Mouse (Mus musculus): ENCODE measurements around the gene Mrps23.

Gene Mrps23

DNA sequence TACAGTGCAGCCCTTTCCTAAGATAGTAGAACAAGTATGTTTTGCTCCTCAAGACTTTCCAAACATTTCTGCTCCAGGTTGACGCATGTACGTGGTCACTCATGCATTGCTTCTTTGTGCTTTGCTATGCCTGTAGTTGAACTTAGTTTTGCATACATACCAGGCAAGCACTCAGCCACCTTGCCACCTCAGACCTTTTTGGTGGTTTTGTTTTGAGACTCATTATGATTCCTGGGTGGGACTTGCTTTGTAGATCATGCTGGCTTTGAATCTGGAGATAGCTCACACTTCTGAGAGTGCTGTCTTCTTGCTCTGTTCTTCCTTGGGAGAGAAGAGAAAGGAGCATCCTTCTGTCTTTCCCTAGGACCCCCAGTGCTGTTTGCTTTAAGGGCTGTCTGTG lies 3.5 kb downstream of the Mrps23 start:
- DNase-seq (ENCODE audit: extremely low spot score, low read depth, low spot score), result no peak

DNA sequence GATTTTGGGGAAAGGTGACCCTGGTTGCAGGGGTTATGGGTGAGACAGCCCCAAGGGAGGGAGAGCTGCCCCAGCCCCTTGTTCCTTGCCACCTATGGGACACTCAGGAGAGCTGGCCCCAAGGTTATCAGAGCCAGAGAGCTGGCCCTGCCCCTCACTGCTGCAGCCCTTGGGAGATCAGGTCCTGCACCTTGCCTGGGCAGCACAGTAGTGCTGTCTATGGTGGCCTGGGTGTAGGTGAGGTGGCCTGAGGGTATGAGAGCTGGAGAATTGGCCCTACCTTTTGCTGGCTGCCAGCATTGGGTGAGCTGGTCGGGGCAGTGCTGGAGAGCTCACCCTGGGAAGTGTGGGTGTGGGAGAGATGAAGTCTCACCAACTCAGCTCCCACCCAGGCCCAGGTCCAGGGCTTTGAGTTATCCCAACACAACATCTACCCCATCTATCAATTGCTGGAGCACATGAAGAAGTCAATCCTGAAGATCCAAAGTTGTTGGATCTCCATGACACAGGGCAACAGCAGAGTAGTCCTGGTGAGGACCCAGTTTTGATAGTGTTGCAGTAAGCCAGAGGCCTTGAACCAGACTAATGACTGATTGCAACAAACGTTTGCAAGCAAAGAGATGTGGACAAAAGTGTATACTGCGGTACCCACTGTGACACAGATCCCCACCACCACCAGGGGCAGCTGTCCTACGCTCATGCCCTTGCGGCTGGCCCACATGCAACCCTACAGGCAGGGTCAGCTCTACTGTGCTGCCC lies 7.8 kb downstream of the Mrps23 start:
- DNase-seq (ENCODE audit: extremely low spot score, low read depth, low spot score), result no peak

DNA sequence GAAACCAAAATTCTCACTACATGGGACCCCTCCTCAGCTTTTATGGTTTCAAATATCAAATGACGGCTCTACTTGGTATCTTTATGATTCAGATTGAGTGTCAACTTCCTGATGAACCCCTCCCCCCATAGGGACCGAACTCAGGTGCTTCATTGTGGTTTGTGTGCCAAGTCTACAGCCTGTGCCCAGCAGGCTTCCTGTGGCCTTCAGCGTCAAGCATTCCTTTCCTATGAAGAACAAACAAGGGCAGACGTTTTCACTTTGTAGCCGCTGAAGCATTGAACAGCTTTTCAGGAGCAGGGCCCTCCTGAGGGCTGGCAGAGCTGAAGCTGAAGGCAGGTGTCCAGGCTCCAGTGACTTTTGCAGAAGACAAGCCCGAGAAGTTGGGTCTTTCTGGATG lies 9.6 kb downstream of the Mrps23 start:
- DNase-seq (ENCODE audit: extremely low spot score, low read depth, low spot score), result no peak

DNA sequence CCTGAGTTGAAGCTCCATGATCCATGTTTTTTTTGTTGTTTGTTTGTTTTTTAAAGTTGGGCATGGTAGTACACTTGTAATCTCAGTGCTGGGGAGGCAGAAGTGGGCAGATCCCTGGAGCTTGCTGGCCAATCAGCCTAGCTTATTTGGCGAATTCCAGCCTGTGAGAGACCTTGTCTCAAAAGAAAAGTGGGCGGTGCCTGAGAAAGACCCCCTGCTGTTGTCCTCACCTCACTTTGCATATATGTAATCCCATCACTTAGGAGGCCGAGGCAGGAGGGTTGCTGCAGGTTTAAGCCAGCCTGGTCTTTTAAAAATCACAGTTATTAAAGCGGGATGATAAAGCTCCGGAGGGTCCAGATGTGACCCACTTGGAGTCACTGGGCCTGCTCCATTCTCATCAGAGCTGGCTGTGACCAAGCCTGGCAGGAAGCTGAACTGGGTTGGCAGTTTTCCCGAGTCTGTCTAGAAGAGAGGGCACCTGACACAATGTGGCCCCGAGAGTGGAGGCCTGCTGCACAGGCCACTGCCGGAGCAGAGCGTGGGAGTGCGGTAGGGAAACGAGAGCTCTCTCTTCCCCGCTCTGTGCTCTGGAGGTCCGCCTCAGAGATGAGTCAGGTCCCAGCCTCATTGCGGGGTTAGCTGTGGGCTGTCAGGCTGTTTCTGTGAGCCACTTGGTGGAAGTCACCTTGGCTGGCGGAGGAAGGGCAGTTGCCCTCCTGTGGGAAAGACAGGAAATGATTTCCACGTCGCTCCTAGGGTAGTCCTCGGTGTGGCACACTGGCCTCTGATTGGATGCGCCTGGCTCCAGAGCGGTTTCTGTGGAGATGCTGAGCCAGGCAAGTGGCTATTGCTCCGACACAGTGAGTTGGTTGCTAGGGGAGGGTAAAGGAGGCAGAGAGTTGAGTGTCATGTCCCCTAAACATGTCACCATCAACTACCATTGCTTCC lies 11.0 kb downstream of the Mrps23 start:
- DNase-seq (ENCODE audit: extremely low spot score, low read depth, low spot score), result no peak

DNA sequence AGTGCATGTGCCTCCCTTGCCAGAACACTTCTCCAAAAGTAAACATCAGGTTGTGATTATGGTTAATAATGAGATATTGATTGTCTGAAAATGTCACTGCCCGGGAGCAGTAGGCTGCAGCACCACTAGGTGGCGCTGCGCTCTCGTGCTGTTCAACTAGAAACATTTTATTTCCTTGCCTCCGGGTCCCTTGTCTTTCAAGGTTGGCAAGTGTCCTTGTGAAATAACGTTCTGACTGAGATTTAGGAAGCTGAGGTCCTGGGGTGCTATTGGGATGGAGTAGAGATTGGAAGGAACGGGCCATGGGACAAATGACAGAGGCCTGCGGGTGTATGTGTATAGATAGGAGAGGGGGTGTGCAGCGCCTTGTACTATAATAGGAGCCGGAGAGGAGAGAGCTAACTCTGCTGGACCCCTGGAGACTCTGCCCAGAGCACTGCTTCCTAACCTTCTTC lies 12.1 kb downstream of the Mrps23 start:
- peak; percentile 80 for DNase-seq (ENCODE audit: extremely low spot score, low read depth, low spot score)

DNA sequence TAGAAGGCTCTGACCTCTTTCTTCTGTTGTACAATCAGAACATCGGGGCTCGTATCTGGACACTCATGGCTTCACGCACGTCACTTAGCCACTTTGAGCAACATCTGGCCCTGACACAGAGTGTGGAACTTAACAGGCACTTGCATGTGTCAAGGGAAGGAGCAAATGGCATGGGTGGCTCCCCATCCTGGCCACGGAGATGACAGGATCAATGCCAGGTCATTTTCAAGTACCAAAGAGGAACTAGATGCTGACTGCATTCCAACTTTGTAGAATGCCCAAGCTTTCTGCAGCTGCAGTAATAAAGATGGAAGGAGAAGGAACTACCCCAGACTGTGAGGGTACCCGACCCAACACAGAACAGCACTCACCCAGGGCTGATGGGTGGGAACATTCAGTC lies 14.0 kb downstream of the Mrps23 start:
- no peak for DNase-seq (ENCODE audit: extremely low spot score, low read depth, low spot score)

DNA sequence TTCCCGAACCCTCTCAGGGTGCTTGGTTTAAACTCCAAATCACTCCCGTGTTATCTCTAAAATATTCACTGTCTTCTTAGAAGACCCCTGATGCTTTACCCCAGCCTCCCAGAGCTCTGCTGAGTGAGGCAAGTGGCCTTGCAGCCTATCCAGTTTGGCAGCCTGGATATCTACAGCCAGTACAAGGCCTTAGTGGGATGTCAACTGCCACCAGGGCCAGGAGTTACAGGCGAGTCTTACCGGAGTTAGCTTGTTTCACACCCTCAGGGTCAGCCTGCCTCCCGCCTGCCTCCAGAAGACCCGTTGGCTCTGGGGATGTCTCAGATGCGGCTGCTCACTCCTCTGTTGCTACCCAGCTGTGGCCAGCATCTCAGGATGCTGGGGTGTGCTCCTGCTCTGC lies 14.4 kb downstream of the Mrps23 start:
- no peak for DNase-seq (ENCODE audit: extremely low spot score, low read depth, low spot score)

DNA sequence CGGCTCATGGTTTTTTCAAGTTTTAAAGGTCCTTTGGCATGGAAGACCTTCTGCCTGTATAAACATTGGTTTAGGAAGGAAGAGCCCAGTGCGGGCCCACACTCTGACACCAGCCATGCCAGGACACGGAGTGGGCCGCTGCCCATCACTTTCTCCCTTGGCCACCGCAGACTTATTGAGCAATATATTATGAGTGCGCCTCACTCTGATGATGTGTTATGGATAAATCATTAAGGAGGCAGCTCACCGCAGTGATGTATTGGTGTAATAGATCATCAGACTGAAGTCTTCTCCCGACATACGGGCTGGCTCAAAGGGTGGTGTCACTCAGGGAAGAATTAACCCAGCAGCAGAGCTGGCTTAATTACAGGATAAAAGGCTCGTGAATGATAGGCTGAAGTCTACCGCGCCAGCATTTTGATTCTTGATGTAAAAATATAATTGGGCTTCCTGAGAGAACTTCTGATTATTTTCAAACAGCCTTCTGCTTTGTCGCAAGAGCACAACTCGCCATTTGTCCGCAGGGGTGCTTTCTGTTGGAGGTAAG lies 17.8 kb downstream of the Mrps23 start:
- no peak for DNase-seq (ENCODE audit: extremely low spot score, low read depth, low spot score)

DNA sequence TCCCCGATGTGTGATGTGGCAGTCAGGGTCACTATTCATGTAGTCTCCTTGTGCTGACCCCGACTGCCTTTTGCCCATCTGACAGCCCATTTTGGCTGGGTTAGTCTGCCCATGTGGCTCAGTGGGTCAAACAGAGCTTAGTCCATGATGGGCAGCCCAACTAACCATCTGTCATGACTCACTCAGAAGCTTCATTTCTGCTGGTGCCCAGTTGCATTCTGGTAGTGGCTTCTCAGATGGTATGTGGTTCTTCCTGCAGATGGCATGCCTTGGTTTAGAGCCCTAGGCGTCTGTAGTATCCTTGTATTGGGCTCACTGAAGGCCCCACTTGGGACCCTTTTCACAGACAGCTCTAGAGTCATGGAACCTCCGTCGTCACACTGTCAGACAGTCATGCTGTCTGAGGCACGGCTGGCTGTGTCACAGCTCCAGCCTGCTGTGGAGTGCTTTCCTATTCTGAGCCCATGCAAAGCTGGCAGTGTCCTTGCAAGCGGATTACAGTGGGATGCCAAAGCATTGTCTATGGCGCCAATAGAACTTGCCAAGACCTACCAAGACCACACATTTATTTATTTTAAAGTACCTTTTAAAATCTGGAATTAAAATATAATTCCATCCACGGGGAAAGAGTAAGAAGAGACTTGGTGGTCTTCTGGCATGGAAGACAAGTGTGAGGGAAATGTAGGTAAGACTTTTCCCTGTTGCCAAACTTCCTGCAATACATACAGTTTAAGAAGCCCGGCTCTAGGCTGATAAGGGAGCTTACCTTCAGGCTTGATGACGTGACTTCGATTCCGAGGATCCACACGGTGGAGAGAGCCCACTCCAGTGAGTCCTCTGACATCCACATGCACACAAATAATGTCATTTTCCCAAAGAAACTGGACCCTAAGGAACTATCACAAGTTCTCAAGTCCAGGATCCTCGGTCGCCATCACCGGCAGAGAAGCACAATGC lies 23.1 kb downstream of the Mrps23 start:
- no peak for DNase-seq (ENCODE audit: extremely low spot score, low read depth, low spot score)

DNA sequence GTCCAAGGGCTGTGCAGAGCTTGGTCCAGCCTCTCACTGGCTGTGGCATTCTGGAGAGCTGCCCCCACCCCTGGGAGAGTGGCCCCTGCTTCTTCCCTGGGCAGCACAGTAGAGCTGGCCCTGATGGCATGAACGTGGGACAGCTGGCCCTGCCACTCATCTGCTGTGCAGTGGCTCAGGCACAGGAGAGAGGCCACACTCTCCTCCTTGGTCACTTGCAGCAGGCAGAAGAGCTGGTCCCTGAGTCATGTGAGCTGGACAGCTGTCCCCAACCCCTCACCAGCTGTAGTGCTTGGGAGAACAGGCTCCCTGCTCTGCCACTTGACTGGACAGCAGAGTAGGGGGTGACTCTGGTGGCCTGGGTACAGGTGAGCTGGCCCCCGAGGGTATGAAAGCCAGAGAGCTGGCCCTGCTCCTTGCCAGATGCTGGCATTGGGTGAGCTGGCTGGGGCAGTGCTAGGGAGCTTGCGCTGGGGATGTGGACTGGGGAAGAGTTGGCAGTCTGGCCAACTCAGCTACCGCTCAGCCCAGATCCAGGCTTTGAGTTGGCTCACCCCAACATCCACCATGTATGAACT lies 27.1 kb downstream of the Mrps23 start:
- DNase-seq (ENCODE audit: extremely low spot score, low read depth, low spot score), result no peak

DNA sequence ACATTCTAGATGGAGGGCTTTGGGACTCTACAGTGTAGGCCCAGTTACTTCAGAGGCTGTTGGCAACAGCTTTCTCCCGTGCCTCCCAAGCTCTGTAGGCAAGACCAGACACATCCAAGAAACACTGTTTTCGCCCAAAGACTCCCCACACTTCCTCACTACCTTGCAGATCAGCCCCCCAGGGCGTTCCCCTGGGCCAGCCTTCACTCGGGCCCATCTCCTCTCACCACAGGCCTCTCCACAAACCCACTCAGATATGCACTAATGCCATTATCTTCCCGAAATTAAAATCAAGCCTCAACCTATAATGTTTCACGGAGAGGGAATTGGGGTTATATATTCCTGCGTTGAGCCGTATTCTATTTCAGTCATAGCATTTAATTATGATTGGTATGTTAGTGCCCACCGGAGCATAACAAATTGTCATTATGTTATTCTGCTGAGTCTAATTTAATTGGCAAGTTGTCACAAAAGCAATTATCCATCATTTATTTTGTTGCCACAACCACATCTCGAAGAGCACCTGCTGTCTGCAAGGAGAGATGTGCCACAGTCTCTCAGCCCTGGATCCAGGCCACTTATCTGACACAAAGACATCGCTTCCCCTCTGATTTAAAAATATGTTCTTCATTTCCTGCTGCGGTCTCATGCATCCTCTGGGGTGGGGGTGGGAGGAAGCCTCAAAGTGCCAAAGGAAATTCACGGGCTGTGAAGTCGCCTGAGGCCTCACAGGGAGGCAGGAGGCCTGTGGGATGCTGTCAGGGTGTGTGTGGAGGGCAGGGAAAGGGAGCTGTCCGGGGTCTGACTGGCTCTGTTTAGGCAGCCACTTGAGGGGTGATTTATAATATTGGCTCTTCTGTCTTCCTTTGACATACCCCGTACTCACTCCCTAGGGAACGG lies 29.6 kb downstream of the Mrps23 start:
- DNase-seq (ENCODE audit: extremely low spot score, low read depth, low spot score), result no peak

DNA sequence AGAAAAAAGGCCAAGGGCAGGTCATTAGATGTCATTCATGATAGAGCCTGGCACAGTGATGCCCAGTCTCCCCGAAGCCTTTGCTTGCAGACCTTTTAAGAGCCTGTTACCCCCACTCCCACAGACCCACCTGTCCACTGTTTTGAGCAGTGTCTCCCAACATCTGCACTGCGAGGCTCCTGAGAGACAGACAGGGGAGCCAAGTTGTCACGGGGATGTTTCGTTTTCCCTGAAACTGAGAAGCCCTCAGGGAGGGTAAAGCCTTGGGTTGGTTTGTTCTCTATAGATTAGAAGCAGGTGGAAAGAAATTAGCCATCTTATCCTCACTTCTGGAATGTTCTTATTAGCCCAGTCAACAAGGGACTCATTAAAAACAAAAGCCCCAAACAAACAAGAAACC lies 30.6 kb downstream of the Mrps23 start:
- DNase-seq (ENCODE audit: extremely low spot score, low read depth, low spot score), result no peak

DNA sequence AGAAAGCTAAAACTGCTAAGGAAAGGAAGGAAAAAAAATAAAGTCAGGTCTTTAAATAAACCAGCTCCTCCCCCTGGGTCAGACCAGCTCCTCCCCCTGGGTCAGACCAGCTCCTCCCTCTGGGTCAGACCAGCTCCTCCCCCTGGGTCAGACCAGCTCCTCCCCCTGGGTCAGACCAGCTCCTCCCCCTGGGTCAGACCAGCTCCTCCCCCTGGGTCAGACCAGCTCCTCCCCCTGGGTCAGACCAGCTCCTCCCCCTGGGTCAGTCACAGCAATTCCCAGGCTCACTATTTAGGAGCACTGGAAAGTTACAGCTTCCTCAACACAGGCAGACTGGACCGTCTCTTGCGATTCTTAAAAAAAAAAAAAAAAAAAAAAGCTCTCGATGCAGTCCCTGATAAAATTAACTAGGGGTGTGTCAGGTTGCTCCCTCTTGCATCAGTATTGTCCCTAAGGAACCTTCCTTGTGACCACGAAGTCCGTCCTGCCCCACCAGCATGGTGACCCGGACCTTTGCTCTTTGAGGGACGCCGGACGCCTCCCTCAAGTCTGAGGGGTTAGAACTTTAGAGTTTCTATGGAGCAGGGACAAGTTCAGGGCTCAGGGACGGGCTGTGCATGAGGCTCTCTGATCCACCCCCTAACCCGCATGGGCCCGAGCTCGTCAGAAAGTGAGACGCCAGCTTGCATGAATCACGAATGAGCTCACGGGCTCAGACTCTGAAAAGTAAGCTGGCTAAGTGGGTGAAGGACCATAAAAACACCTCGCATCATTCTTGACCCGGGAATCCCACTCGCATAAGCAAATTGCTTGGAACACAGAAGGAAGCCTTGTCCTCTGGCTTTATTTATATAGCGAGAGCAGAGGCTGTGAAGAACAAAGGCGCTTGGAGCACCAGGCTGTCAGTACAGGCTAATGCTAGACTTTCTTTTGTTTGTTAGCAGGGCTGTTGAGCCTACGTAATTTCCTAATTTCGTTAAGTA lies 31.3 kb downstream of the Mrps23 start:
- DNase-seq (ENCODE audit: extremely low spot score, low read depth, low spot score), result no peak

DNA sequence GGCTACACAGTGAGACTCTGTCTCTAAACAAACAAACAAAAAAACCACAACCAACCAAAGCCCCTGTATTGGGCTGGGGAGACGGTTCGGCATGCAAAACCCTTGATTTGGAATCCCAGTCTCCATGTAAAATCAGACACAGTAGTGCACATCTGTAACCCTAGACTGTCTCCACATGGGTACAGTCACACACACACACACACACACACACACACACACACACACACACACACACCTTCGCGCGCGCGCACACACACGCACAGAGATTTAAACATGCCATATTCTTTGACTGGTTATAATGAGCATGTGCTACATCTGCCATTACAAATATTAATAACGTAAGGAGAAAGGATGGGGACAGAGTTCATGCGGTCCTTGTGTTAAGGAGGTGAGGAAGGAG lies 36.1 kb downstream of the Mrps23 start:
- no peak for DNase-seq (ENCODE audit: extremely low spot score, low read depth, low spot score)

DNA sequence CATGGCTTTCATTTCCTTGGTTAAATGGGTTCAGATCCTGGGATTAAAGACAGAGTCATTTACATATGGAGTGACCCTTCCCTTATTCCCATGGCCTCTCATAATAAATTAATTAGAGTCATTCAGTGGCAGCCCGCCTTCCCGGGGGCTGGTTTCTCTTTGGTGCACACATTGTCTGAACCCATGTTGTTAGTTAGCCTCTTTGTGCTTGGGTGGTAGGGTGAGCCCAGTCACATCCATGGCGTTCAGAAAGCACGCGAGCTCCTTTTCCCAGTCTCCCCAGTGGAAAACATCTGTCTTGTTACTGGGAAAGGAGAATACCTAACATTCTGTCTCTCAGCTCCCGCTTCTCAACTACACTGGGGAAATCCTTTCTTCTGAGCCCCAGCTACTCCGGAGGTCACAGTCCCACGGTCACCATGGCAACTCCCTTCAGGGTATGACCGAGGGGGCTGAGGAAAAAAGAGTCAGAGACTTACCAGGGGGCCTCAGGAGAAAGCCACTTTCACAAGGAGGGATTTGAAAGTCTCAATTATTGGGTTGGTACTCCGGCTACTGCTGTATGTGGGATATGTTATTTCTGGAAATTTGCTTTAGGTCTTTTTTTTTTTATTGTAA lies 36.7 kb downstream of the Mrps23 start:
- no peak for DNase-seq (ENCODE audit: extremely low spot score, low read depth, low spot score)

DNA sequence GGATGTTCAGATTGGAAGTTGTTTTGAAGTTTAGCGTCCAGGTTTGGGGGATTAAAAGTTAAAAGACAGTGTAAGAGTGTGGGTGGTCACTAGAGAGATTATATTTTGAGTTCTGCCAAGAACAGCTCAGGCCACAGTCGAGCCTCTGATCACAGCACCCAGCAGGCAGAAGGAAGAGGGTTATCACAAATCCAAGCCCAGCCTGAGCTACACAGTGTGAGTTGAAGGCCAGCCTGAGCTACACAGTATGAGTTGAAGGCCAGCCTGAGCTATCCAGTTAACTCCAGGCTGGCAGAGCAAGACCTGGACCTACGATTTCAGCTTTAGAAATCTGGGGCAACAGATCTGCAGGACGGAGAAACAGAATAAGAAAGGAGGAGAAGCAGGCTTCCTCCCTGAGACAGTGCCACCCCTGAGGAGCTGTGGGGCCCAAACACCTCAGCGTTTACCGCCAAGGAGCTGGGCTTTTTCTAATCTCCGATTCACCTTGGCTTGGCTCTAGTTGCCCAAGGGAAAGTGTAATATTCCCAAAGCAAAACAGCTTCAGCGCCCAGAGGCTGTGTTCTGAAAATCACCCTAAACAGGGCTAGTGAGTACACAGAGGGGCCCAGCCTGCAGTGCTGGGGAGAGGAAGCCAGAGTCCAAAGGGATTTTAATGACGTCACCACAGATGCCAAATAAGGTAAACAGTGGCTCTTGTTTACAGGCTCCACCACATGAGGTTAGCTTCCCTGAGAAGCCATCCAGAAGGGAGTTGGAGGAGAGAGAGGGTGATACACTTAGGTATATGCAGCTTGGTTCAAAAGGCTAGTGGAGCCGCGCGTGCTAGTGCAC lies 37.5 kb downstream of the Mrps23 start:
- DNase-seq (ENCODE audit: extremely low spot score, low read depth, low spot score), result no peak

Data from hindlimb bud, embryonic 11.5 days (tissue).